Mouse (Mus musculus) brain, adult 2 months (tissue): ENCODE data around the gene Otx1.

ENCODE experiments used
- DNase-seq: peaks from one replicate; pipeline ENCODE4 v3.0.0; 2011; ENCODE audit warnings: low read depth, low spot score

Gene Otx1

DNA sequence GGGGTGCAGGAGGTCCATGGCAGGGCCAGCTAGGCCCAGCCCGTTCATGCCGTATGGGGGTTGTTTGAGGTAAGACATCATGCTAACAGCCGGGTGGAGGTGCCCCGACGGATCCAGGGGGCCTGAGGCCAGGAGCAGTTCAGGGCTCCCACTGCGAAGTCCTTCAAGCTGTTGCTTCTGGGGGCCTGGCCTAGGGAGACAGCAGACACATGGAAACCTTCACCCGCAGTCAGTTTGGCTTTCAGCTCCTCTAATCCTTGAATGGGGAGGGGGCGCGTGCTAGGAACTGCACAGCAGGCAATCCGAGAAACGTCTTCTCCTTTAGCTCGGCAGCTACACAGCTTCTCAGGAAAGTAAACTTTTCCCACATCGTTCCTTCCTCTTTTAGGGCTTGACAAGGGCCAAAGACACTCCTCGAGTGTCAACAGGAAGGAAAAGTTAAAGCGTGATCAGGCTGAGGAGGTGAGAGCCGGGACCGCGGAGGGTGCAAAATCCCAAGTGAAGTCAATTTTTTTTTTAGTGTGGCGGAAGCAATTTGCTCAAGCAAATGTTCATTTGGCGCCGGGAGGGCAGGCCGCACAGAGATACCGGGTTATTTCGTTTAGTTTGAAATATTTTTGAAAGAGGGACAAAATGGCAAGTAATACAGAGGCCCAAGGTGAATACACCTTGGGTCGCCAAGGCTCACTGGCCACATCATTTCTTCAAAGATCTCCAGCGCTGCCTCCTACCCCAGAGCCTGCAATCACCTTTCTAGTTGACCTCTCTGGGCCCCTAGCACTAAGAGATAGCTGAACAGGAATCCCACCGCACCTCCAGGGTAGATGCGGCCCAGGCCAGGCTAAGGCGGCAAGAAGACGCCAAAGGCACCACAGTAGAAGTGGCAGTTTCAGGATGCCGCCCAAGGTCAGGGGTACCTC, 3.0 kb downstream of the Otx1 start:
- DNase-seq, result no peak

DNA sequence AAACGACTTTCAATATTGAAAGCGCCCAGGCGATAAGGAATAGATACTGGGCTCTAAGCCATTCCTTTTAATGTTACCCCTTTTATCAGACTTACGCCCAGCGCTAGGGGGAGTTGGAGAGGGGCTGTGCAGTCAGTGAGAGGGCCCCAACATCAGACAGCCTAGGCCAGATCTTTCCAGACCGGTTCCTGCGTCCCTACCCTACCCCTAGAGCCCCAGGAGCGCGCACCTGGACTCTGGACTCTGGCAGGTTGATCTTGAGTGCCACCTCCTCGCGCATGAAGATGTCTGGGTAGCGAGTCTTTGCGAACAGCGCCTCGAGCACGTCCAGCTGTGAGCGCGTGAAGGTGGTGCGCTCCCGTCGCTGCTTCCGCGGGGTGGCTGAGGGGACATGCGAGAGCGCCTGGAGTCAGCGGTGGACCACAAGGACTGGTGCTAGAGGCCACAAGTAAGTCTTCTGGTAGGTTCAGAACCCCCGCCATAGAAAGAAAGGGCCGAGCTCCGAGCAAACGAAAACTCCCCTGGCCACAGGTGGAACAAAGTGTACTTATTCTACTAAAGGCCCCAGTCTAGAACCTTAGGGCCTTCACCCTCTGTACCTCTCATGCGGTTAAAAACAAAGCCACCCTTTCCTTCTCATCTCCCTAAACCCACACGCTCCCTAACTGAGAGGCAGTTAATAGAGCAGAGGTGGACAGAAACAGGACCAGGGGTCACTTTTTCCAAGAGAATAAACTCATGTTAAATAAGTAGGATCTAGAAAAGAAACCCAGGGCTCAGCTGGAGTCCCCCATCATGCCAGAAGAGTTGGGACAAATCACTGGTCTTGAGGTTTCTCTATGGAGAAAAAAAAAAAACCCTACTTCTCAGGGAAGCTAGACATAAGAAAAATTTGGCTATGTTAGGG, 4.3 kb downstream of the Otx1 start:
- no peak for DNase-seq

DNA sequence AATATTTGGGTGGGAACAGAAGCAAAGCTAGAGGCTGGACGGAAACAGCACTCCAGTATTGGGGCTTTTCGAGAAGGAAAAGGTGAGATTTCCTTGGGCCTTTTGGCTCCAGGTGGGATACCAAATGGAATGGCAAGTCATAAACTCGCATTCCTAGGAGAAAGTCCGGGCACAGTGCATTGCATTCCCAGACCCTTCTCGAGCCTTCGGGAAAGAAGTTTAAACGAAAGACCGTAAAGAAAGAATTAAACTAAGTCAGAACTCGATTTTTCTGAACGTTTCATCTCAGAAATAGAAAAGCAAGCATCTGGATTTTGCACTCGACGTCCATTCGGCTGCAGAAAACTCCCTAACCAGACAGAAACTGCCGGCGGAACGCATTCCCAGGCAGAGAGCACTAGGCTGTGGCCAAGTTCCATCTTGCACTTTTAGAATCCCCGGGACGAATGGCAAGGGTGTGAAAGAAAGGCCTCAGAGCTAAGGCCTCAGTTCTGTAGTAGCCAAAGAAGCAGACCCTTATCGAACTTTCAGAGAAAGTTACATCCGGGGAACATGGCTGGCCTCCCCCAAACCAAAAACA, 5.0 kb downstream of the Otx1 start:
- no peak for DNase-seq

DNA sequence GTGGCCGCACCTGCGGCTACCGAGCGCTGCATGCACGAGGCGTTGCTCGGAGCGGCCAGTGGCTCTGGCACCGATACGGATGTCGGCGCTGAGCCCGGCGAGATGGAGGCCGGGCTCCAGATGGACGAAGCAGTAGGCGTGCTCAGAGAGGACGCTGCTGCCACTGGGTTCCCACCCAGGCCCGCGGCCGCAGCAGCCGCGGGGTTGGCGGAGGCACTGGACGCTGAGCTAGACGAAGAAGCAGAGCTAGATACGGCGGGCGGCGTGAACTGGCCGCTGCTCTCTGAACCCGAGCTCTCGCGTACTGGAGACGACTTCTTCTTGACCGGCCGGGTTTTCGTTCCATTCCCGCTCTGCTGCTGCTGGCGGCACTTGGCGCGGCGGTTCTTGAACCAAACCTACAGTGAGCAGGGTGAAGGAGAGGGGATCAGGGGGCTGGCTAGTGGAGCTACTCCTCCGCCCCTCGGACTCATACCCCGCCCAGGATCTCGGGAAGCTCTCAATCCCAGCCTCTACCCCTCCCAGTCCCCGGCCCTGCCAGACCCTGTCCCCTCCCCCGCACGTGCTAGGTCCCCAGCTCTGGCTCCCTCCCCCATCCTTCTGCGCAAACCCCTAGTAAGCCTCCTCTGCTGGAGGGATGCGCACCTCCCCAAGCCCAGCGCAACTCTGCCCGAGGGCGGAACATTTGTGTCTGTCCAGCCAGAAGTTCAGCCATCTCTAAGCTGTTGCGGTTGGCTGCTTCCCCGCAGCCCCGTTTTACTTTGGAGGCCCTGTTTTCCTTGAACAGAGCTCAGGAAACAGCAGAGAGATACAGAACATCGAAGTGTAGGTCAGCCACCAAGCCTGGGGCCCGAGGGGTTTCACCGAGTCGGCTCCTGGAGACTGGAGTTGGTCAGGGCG, 5.8 kb downstream of the Otx1 start:
- DNase-seq, result no peak

DNA sequence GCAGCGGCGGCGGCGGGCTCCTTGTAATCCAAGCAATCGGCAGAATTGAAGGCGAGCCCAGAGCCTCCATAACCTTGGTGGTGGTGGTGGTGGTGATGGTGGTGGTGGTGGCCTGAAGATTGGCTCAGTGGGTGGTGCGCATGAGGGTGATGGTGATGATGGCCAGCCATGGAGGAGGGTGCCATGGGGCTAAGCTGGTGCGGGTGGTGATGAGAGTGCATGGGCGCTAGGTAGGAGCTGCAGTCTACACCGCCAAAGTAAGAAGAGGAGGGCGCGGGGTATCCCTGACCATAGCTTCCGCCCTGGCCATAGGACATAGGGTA, 6.4 kb downstream of the Otx1 start:
- DNase-seq, result no peak

DNA sequence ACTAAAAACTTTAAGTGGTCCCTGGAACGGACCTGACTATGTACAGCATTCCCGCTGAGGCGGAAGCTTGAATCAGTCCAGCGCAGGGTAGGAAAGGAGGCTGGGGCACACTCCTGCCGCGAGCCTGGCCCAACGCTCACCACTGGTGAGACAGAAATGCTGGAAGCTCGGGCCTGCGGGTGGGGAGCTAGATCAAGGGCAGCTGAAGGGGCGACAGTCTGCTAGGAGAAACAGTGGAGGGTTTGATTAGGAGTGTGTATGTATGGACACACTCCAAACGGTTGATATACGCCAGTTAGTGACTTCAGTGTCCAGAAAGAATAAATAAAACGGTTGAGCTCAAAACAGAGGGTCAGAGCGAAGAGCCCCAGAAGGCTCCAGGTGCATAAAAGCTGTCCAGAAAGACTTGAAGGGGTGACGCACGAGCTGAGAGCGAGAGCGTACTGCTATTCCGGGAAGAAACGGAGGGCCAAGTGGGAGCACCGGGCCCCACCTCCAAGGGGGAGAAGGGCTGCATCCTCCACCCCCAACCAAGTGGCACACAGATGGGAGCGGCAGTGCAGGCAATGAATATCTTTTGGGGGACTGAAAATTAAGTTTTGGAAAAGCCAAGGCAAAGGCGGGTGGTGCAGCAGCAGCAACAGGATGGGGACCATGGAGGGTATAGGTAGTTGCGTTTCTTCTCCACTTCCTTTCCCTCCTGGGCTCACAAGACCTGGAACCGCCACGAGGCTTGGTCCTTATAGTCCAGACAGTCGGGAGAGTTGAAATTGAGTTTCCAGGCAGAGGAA, 7.0 kb downstream of the Otx1 start:
- DNase-seq, result no peak

DNA sequence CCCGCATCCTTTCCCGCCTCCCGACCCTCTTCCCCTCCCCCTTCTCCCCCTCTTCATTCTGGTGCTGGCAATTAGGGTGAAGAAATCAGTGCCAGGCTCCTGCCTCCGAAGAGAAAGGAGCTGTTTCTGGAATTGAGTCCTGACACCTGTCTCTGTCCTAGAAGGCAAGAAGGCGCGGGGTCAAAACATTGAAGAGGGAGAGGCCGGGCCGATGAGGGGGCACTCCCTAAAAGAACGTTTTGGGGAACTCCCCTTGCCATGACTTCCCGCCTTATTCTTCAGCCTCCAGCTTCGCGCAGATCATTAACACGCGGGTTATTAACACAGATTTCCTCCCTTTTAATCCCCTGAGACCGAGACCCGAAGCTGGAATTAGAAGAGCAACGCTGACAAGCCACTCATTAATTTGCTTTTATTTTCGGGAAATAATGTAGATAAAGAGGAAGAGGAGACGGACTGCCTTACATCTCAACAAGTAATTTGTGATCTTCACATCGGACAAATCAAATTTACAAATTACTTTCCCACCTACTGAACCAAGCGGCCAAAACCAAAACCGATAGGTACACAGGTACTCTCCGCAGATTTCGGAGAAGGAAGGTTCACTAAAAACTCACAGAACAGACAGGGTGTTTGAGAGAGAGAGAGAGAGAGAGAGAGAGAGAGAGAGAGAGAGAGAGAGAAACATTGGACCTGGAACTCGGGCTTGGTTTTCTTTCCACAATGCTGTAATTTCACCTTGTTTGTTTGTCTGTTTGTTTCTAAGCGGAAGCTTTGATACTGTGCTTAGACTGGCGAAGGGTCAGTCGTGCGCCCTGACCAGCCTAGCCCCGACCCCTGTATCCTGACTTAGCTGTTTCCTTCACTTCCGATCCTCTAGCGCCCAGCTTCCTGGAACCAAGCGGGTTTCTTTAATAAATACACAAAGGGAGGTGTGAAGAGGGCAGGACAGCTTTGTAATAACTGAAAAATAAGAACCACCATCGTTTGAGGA, 8.0 kb downstream of the Otx1 start:
- DNase-seq, result no peak

DNA sequence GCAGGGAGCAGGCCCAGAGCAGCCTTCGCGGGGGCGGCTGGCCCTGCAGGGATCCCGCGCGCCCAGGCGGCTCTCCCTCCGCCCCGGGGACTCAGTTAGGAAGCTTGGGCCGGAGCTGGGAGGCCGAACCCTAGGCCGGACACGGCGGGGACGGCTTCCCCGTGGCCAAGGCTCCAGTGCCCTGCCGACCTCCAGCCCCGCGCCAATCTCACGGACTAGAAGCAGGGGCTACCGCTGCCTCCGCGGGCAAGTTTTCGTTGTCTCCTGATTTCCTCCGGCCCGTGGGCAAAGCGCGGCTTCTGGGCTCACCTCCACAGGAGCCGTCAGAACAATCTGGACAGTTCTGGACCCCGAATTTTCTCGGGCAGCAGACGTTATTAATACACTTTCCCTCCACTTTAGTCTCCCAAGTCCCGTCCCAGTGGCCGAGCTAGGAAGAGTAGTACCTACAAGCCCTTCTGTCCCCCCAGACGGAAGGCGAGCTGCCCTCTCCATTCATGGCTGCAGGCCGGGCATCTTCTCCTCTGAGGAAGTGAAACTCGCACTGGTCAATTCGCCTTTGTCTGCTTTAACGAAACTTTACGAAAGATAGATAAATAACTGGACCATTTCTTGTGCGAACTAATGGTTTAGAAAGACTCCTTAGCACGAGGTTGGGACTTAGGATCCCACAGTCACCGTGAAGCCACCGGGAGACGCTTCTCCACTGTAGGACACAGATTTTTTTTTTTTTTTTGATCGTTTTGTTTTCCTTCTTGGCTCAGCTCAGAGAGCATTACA, 8.9 kb downstream of the Otx1 start:
- DNase-seq, result no peak

DNA sequence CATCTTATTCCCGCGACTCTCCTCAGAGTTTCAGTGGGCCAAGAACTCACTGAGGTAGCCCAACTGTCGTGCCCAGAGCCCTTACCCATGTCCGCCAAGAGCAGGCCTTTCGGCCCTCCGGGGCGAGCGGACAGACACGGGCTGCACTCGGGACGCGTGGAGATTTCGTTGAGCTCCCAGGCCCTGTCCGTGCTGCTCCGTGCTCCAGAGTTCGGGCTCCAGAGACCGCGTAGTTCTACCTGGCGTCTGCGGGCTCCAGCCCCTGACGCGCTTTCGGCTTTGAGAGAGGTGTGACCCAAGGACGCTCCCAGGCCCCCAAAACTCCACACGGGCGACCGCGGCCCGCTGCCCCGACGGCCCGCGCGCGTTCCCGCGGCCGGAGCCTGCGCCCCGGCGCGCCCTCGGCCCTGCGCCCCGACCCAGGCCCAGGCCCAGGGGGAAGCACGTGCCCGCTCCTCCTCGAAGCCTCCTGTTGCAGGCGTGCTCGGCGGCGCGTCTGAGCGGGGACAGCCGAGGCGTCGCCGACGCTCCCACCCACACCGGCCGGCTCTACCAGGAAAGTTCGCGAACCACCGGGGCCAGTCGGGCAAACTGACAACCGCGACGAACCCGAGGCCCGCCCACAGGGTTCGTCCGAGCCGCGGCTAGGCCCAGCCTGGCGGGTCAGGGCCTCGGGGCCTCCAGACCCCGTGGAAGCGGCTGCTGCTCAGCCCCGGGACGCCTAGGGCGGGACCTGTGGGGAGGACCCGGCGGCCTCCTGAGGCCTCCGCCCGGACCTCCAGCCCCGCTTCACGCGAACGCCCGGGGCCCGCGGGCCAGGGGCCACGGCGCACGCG, 9.7 kb downstream of the Otx1 start:
- no peak for DNase-seq

DNA sequence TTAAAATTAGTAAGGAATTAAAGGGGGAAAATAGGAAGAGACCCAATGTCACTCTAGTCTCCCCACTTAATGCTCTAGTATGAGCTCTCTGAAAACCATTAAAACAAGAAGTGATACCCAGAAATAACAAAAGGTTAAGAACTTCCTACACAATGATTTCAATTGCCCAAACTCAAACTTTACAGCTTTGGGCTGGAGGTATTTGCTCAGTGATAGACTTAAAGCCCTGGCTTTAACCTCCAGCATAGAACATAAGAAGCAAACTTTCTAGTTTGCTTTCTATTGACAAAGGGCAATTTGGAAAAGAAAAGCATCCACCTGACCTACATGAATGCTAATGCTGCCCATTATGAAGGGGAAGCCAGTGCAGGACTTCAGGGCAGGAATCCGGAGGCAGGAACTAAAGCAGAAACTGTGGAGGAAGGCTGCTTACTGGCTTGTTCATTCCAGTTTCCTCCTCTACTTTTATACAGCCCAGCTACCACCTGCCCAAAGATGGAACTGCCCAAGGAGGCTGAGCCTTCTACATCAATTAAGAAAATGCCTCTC, 14.2 kb downstream of the Otx1 start:
- DNase-seq, result no peak

DNA sequence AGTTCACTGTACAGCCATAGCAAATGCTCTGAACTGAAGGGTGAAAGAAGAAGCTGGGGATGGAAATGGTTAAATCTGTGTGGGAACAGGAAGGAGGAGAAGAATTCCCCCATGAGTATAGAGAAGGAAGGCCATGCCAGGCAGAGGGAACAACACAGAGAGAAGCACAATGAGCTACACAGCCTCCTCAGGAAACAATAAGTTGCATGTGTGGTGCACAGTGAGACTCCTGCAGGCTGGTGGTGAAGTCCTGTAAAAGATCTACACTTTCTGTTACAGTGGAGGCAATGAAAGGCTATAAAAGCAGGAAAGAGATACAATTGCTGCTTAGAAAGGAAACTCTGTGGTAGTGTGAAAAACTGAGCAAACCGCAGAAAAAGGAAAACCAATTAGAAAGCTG, 17.6 kb downstream of the Otx1 start:
- DNase-seq, result no peak

DNA sequence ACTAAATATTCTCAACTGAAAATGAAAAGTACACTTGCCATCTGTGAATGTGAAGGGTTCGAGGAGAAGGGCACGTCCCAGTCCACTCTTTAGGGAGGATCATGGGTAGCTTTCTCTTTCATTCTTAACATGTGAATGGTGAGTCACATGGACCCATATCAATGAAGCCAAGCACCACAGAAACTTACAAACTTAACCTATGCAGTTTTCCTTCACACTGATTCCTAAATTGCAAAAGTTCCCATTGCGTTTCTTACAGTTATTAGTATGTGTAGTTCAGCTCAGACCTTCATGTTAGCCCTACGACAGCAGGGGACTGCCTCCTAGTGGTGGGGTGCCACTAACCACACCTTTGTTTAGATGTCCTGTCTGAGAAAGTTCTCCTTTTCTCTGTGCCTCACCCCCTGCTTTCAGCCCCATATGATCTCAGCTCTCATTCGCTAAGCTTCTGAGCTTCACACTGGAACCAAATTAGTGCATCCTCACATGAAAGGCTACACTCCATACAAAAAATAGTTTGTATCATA, 28.6 kb downstream of the Otx1 start:
- no peak for DNase-seq

DNA sequence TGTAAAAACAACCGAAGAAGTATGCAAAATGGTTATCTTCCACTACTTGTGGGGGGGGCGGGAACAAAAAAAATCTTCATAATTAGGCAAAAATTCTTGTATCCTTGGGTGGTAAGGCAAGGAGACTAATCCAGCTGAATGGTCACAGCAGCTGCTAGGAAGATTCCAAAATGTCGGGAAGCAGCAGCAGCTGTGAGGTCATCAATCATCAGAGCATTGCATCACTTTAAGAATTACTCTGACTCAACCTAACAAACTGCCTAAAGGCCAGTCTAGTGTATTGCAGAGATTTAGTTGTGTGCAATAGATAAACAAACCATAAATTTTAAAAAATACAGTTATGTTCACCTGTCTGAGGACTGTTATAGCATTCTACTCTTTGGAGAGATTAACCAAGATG, 29.1 kb downstream of the Otx1 start:
- no peak for DNase-seq

DNA sequence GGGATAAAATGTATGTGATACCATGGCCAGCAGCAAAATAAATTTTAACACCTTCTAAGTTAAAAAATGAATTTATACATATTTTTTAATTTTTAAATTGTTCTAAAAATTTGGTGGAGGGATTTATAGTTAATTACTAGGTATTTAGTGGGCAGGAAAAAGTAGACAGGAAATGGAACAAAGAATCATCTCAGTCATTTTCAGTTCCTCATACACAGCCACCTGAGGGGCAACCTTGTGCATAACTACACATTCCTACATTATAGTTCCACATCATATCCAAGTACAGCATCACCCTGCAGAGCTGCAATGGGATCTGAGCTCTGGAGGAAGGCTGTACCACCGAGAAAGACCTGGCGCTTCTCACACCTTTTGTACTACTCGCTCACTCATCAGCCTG, 33.8 kb downstream of the Otx1 start:
- DNase-seq, result no peak

DNA sequence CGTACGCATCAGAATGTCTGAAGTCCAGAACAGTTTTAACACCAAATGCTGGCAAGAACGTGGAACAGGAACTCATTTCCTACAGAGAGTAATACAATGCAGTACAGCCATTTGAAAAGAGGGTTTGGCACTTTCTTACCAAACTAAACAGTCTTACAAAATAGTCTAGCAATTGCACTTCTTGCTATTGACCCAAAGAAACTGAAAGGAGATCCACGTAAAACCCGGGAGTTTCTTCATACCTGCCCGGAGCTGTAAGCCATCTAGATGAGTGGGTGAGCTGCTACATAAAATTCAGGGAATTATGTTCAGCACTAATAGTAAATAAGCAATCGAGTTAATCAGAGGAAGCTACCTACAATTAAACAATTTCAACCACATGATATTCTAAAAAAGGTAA, 47.5 kb downstream of the Otx1 start:
- DNase-seq, result no peak

DNA sequence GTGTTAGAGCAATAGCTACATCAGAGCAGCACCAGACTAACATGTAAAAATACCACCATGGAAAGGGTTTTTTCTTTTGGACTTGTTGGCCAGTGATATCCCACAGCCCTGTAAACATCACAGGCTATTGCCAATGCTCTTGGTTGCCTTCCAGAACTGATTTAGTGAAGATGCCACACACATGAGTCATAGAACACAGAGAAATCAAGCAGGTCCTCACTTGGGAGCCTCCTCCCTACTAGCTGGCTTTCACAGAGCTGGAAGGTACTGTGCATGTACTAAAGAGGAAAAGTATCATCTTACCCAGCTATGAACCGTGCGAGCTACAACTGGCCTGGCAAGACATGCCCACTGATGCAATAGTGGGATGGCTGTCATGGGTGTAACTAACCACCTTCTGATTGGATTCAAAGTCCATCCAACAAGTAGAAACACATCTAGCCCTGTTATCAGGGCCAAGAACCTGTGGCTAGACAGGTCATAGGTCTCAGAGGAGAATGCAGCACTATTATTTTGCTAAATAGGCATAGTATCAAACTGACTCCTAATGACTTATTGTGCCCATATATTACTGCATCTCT, 51.0 kb downstream of the Otx1 start:
- DNase-seq, result no peak

DNA sequence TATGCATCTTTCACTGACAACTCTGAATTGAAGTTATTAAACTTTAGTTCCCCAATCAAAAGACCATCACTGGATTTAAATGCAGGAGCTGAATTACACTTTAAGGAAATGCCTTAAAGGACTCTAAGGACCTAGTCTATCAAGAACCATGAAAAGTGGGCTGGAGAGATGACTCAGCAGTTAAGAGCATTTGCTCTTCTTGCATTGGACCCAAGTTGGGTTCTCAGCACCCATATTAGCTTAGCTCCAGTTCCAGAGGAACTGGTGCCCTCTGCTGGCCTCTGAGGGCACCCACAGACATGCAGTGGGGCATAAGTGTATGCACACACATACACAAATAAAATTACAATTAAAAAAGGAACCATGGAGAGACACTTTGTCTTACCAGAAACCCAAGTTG, 52.6 kb downstream of the Otx1 start:
- DNase-seq, result no peak
